Mouse (Mus musculus): ENCODE data around the gene Kcnip1. TPM values are rescaled to one million over a fixed set of nuclear protein-coding genes. Genes with fewer than 3 reads are reported as not detected.

Gene Kcnip1
- polyA plus RNA-seq, 1 experiment from 2014 or later = 41.6 TPM

DNA sequence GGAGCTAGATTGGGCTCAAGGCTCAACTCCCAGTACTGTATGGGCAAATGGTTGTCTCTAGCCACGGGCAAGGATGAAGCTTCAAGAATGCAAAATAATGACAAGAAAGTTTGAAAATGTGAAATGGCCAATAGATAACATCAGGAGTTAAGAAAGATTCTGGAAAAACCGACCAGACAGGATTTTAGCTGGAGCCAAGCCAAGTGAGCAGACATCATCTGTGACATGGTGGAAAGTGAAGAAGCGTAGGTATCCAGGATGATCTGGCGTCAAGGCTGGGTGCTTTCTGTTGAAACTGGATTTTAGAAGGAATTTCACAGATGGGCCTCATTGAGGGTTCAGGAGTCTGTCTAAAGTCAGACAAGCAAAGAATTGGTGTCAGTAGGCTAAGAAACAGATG, 394.0 kb downstream of the Kcnip1 start, which contains the start of gene D130052B06Rik:
TSS of gene D130052B06Rik (plus strand) at position 317 of the 400 bp plus-strand sequence.
- no peak within 1 kb of the TSS for H3K4me2 ChIP-seq (replicated peaks)
- no peak for ATAC-seq
- no peak within 1 kb of the TSS for H3K4me3 ChIP-seq (replicated peaks)
- 87% methylated on average over 4 of the region's 4 CpGs for WGBS
- no peaks in the 10 kb centered on the region for H3K9me3 ChIP-seq
- H3K27me3 ChIP-seq = no peaks in the 10 kb centered on the region
- no peak within 1 kb of the TSS for H3K27ac ChIP-seq
- no peak within 1 kb of the TSS for H3K9ac ChIP-seq (replicated peaks)
- no peaks in the 10 kb centered on the region for H3K36me3 ChIP-seq
- H3K4me1 ChIP-seq (replicated peaks) = no peaks in the 10 kb centered on the region

- H3K9me3 ChIP-seq = no peaks in the 10 kb centered on the region
- H3K4me1 ChIP-seq (replicated peaks) = no peaks in the 10 kb centered on the region
- no peak overlapping the region for H3K27ac ChIP-seq
- H3K36me3 ChIP-seq = no peaks in the 10 kb centered on the region
- ATAC-seq = no peak
- no peak overlapping the region for H3K4me2 ChIP-seq (replicated peaks)
- no peak overlapping the region for H3K4me3 ChIP-seq (replicated peaks)
- WGBS = 77% methylated on average over 4 of the region's 4 CpGs
- H3K27me3 ChIP-seq = no peaks in the 10 kb centered on the region
- H3K9ac ChIP-seq (replicated peaks) = no peak overlapping the region
These were observed 396.3 kb downstream of the Kcnip1 start for GRCm38 (mm10) chr11:33596655-33597054.

- H3K9ac ChIP-seq (replicated peaks) = no peak overlapping the region
- no peak for ATAC-seq
- H3K27ac ChIP-seq = no peak overlapping the region
- H3K4me1 ChIP-seq (replicated peaks) = no peaks in the 10 kb centered on the region
- no peaks in the 10 kb centered on the region for H3K9me3 ChIP-seq
- no peak overlapping the region for H3K4me3 ChIP-seq (replicated peaks)
- H3K36me3 ChIP-seq = no peaks in the 10 kb centered on the region
- 87% methylated on average over 4 of the region's 4 CpGs for WGBS
- no peaks in the 10 kb centered on the region for H3K27me3 ChIP-seq
- no peak overlapping the region for H3K4me2 ChIP-seq (replicated peaks)
These were observed 400.1 kb downstream of the Kcnip1 start for GRCm38 (mm10) chr11:33592826-33593225.

- no peaks in the 10 kb centered on the region for H3K4me1 ChIP-seq (replicated peaks)
- no peak overlapping the region for H3K27ac ChIP-seq
- H3K9ac ChIP-seq (replicated peaks) = no peak overlapping the region
- WGBS = 86% methylated on average over 3 of the region's 3 CpGs
- H3K4me3 ChIP-seq (replicated peaks) = no peak overlapping the region
- no peaks in the 10 kb centered on the region for H3K9me3 ChIP-seq
- H3K36me3 ChIP-seq = no peaks in the 10 kb centered on the region
- ATAC-seq = no peak
- no peak overlapping the region for H3K4me2 ChIP-seq (replicated peaks)
- H3K27me3 ChIP-seq = no peaks in the 10 kb centered on the region
These were observed 402.2 kb downstream of the Kcnip1 start for GRCm38 (mm10) chr11:33590771-33591170.

GRCm38 (mm10) chr11:33586614-33587013, 406.3 kb downstream of the Kcnip1 start:
- H3K27ac ChIP-seq = no peak overlapping the region
- H3K4me1 ChIP-seq (replicated peaks) = no peaks in the 10 kb centered on the region
- no peaks in the 10 kb centered on the region for H3K36me3 ChIP-seq
- H3K4me2 ChIP-seq (replicated peaks) = no peak overlapping the region
- no peak overlapping the region for H3K9ac ChIP-seq (replicated peaks)
- H3K27me3 ChIP-seq = no peaks in the 10 kb centered on the region
- no peak for ATAC-seq
- WGBS = 86% methylated on average over 6 of the region's 6 CpGs
- no peaks in the 10 kb centered on the region for H3K9me3 ChIP-seq
- no peak overlapping the region for H3K4me3 ChIP-seq (replicated peaks)

GRCm38 (mm10) chr11:33579621-33580020, 413.3 kb downstream of the Kcnip1 start:
- WGBS = 73% methylated on average over 3 of the region's 3 CpGs
- Histone ChIP-seq H3K27ac (no peak overlapping the region), H3K4me1 (replicated peaks) (no peaks in the 10 kb centered on the region), H3K9ac (replicated peaks) (no peak overlapping the region), H3K27me3 (0 out of 2 replicates have a peak, but pooled peaks cover 4% of the 10 kb centered on the region), H3K4me2 (replicated peaks) (no peak overlapping the region), H3K9me3 (no peaks in the 10 kb centered on the region), H3K4me3 (replicated peaks) (no peak overlapping the region), H3K36me3 (no peaks in the 10 kb centered on the region)
- no peak for ATAC-seq

Other genes starting within 250 kb of the Kcnip1 start
- gene Kcnmb1, start 30.1 kb downstream of the Kcnip1 start, polyA plus RNA-seq (2015; fragmentation: Nextera tagmentation; extraction: Ambion mirVana) = 0.19 TPM in 2 replicates
- 1.2 and 1.5 TPM in 2 replicates for gene Lcp2, start 53.8 kb upstream of the Kcnip1 start, polyA plus RNA-seq (2015; fragmentation: Nextera tagmentation; extraction: Ambion mirVana)
- not detected in 2 replicates for gene 4930469K13Rik, start 105.4 kb upstream of the Kcnip1 start, polyA plus RNA-seq (2015; fragmentation: Nextera tagmentation; extraction: Ambion mirVana)
- not detected in 2 replicates for gene Foxi1, start 214.9 kb upstream of the Kcnip1 start, polyA plus RNA-seq (2015; fragmentation: Nextera tagmentation; extraction: Ambion mirVana)

Measured in midbrain, embryonic 13.5 days (tissue).